13 mouse cellular contexts compared by ENCODE assay signal in the genomic region with DNA sequence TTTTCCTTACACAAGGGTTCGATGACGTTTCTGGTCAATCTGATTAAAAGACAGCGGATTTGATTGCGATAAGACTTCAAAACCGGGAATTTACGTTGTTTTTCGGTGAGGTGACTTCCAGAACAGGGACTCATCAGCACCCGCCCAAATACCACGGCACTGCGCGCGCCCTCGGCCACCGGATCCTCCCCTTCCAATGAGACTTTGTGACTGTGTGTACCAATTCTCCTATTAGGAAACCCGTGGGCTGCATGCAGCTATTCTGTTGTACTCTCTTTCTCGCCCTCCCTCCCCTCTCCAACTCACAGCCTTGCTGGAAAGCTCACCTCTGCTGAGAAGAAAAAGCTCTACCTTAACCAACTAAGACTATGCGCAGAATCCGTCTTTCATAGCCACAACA. TPM values are rescaled to one million over a fixed set of nuclear protein-coding genes. Genes with fewer than 3 reads are reported as not detected.
DNase-seq lines count a peak whose midpoint lies in the region; ATAC-seq and TF ChIP-seq lines count a peak whose summit lies in the region.
"Had no signal": no experiment of that assay in that cellular context is flagged by ENCODE, and none has a peak within 500 bp of the region (broad histone marks: within the 10 kb centered on the region; RNA-seq: fewer than 3 reads in every experiment).

No protein-coding gene starts in this region.

- H3K27me3 ChIP-seq in forebrain, embryonic 10.5 days (ENCODE audit: poor library complexity, severe bottlenecking), result peaks cover 76% of the 10 kb centered on the region
- peaks cover 60% of the 10 kb centered on the region for H3K27me3 ChIP-seq in hindbrain, embryonic 12.5 days
- peaks cover 20% of the 10 kb centered on the region; the same call in 1 of the 2 replicates for H3K27me3 ChIP-seq in midbrain, postnatal 0 days (ENCODE audit: insufficient read depth, low read length)

- H3K9me3 ChIP-seq in forebrain, embryonic 10.5 days, result no peaks in the 10 kb centered on the region
- no peaks in the 10 kb centered on the region for H3K9me3 ChIP-seq in hindbrain, embryonic 12.5 days (replicated peaks)
- no peaks in the 10 kb centered on the region for H3K9me3 ChIP-seq in midbrain, postnatal 0 days (ENCODE audit: low read length)
- H3K9me3 ChIP-seq: embryonic facial prominence, embryonic 15.5 days; limb, embryonic 12.5 days had no signal

- H3K4me2 ChIP-seq in hindbrain, embryonic 12.5 days (replicated peaks), result peak overlapping the region; percentile 38
- peak overlapping the region; percentile 46 for H3K4me2 ChIP-seq in midbrain, postnatal 0 days (ENCODE audit: low read depth, low read length, poor library complexity, severe bottlenecking)
- H3K4me2 ChIP-seq: embryonic facial prominence, embryonic 15.5 days had no signal

- TF ChIP-seq CTCF in left cerebral cortex, adult 2 months (IDR thresholded peaks at IDR 0.05), result no peak
- no peak for TF ChIP-seq CTCF in midbrain, postnatal 0 days (IDR thresholded peaks at IDR 0.05)

- H3K4me1 ChIP-seq in forebrain, embryonic 10.5 days, result peaks cover 27% of the 10 kb centered on the region
- peaks cover 5% of the 10 kb centered on the region; the same call in 1 of the 2 replicates for H3K4me1 ChIP-seq in hindbrain, embryonic 12.5 days
- peaks cover 3% of the 10 kb centered on the region; the same call in 1 of the 2 replicates for H3K4me1 ChIP-seq in midbrain, postnatal 0 days (ENCODE audit: insufficient read depth, low read length)

- intact Hi-C loops in left cerebral cortex, adult 2 months (cut with DNase I), result loop anchor here (5.0 to 10.0 kb wide), 3 partner anchors 130 to 1717 kb away; a partner anchor contains a TSS
- intact Hi-C loops in heart, postnatal 10 days (cut with DNase I), result loop anchor here (5.0 kb wide), 1 partner anchor 195 kb away; no protein-coding TSS in a partner anchor

- no peaks in the 10 kb centered on the region for H3K36me3 ChIP-seq in forebrain, embryonic 10.5 days (replicated peaks)
- no peaks in the 10 kb centered on the region for H3K36me3 ChIP-seq in hindbrain, embryonic 12.5 days
- H3K36me3 ChIP-seq in midbrain, postnatal 0 days (ENCODE audit: insufficient read depth, low read length), result no peaks in the 10 kb centered on the region
- H3K36me3 ChIP-seq: embryonic facial prominence, embryonic 15.5 days; limb, embryonic 12.5 days had no signal

- WGBS in forebrain, embryonic 10.5 days, result under 1% methylated on average over 18 of the region's 18 CpGs
- WGBS in hindbrain, embryonic 12.5 days, result 2% methylated on average over 18 of the region's 18 CpGs
- under 1% methylated on average over 18 of the region's 18 CpGs for WGBS in midbrain, postnatal 0 days

- H3K27ac ChIP-seq in left cerebral cortex, adult 2 months, result peak overlapping the region; percentile 2; the same call in 1 of the 2 replicates
- H3K27ac ChIP-seq in forebrain, embryonic 10.5 days, result peak overlapping the region; percentile 20; the same call in 1 of the 2 replicates
- peak overlapping the region; percentile 95 for H3K27ac ChIP-seq in hindbrain, embryonic 12.5 days
- peak overlapping the region; percentile 93 for H3K27ac ChIP-seq in midbrain, postnatal 0 days (ENCODE audit: low read depth, low read length)
- H3K27ac ChIP-seq: embryonic facial prominence, embryonic 15.5 days; limb, embryonic 12.5 days; stomach, postnatal 0 days had no signal

- no peak for ATAC-seq in hindbrain, embryonic 12.5 days (ENCODE audit: low FRiP score)
- peak; percentile 70; the same call in 1 of the 2 replicates for ATAC-seq in midbrain, postnatal 0 days (ENCODE audit: low FRiP score)
- ATAC-seq: lung, postnatal 0 days had no signal

- DNase-seq in left cerebral cortex, adult 2 months (ENCODE audit: extremely low spot score in 1 of 2, low spot score in 2 of 2), result peak; percentile 22 to 46
- DNase-seq in left cerebral cortex, adult 9 months (ENCODE audit: low spot score in 2 of 2), result no peak
- DNase-seq in forebrain, embryonic 10.5 days (ENCODE audit: extremely low spot score, low spot score), result no peak
- DNase-seq in midbrain, postnatal 0 days (ENCODE audit: low spot score), result peak; percentile 65
- no peak for DNase-seq in heart, postnatal 10 days
- no peak for DNase-seq in urinary bladder, postnatal 25 days (ENCODE audit: low spot score)

- peak overlapping the region; percentile 67 for H3K9ac ChIP-seq in hindbrain, embryonic 12.5 days
- peak overlapping the region; percentile 88 for H3K9ac ChIP-seq in midbrain, postnatal 0 days (replicated peaks; ENCODE audit: low read length, poor library complexity, severe bottlenecking)
- H3K9ac ChIP-seq: embryonic facial prominence, embryonic 15.5 days; limb, embryonic 12.5 days had no signal

- H3K4me3 ChIP-seq in left cerebral cortex, adult 2 months, result peak overlapping the region; percentile 28
- H3K4me3 ChIP-seq in forebrain, embryonic 10.5 days, result peak overlapping the region; percentile 29
- H3K4me3 ChIP-seq in hindbrain, embryonic 12.5 days, result peak overlapping the region; percentile 36
- peak overlapping the region; percentile 46 for H3K4me3 ChIP-seq in midbrain, postnatal 0 days (ENCODE audit: low read depth, low read length)
- H3K4me3 ChIP-seq: embryonic facial prominence, embryonic 15.5 days; limb, embryonic 12.5 days had no signal

RNA-seq across cellular contexts. Expression of a gene that starts 0.4 kb away (rescaled TPM):
- 10 to 100 TPM; 28.2 to 29.5 TPM for total RNA-seq in left cerebral cortex, adult 2 months (2021)
- 3.5 and 6.9 TPM in 2 replicates for polyA plus RNA-seq in forebrain, embryonic 10.5 days (2016; fragmentation: Nextera tagmentation; extraction: Ambion mirVana)
- polyA plus RNA-seq in hindbrain, embryonic 12.5 days (2016; fragmentation: Nextera tagmentation; extraction: Ambion mirVana), result 41.6 and 48.1 TPM in 2 replicates
- 214 and 225 TPM in 2 replicates for total RNA-seq in midbrain, postnatal 0 days (2014; rRNA removed)
- polyA plus RNA-seq in midbrain, postnatal 0 days (2015; fragmentation: Nextera tagmentation; extraction: Ambion mirVana), result 161 and 162 TPM in 2 replicates
- total RNA-seq in heart, postnatal 10 days (2021), result not detected
- total RNA-seq: gastrocnemius, postnatal 25 days; heart, postnatal 4 days had no signal
- polyA plus RNA-seq: lung, postnatal 0 days; stomach, postnatal 0 days had no signal

Comparison
In these comparisons a context has a peak if more than half of its experiments do, and no peak if none do; other contexts are left out.
1. DNase-seq: peak in left cerebral cortex, adult 2 months (2 of 2) and midbrain, postnatal 0 days (single experiment); none in left cerebral cortex, adult 9 months (0 of 2), forebrain, embryonic 10.5 days (single experiment), heart, postnatal 10 days (0 of 2) and urinary bladder, postnatal 25 days (single experiment).
2. H3K27ac ChIP-seq: peak in every context shown above with its lines; median percentile 95 in hindbrain, embryonic 12.5 days; 93 in midbrain, postnatal 0 days; 20 in forebrain, embryonic 10.5 days; 2 in left cerebral cortex, adult 2 months.
3. RNA of a gene that starts 0.4 kb away (total RNA-seq): 214 to 225 TPM in midbrain, postnatal 0 days and 28.2 to 29.5 TPM in left cerebral cortex, adult 2 months; not detected in heart, postnatal 10 days; every median in the first group is over 10 times any median in the second.
4. Peak in every context shown above with its lines, with median percentiles within 50 percentile points of each other: H3K4me3 ChIP-seq.